Mouse (Mus musculus) frontal cortex, postnatal 36 days (tissue): ENCODE measurements around the gene Zc3h7b.
A peak's percentile ranks its signal among the peaks of the same experiment; 100 is the strongest.

Source experiments
- DNase-seq, 2 experiments: peaks; one replicate each; pipeline ENCODE4 v3.0.0; 2022; ENCODE audit warnings: low spot score in 2 of 2

The Zc3h7b gene

GRCm38 (mm10) chr15:81792444-81792843 lies 47.6 kb downstream of the Zc3h7b start:
- DNase-seq: no peak

GRCm38 (mm10) chr15:81796228-81796627 lies 51.4 kb downstream of the Zc3h7b start:
- no peak for DNase-seq

- DNase-seq: no peak
These were observed 53.0 kb downstream of the Zc3h7b start for GRCm38 (mm10) chr15:81797861-81798260.

- DNase-seq: no peak
These were observed 53.6 kb downstream of the Zc3h7b start for GRCm38 (mm10) chr15:81798421-81798820.

- no peak for DNase-seq
These were observed 55.5 kb downstream of the Zc3h7b start for GRCm38 (mm10) chr15:81800391-81800790.

- DNase-seq: peak; percentile 100
These were observed 57.4 kb downstream of the Zc3h7b start, which contains the start of gene Tef for GRCm38 (mm10) chr15:81802001-81802890. Gene Tef (plus strand): TSS chr15:81802421.

- DNase-seq: no peak
These were observed 58.1 kb downstream of the Zc3h7b start for GRCm38 (mm10) chr15:81802941-81803351.

GRCm38 (mm10) chr15:81803425-81803951 lies 58.6 kb downstream of the Zc3h7b start:
- DNase-seq: no peak

GRCm38 (mm10) chr15:81804172-81804571 lies 59.3 kb downstream of the Zc3h7b start:
- no peak for DNase-seq

GRCm38 (mm10) chr15:81804883-81805282 lies 60.0 kb downstream of the Zc3h7b start:
- no peak for DNase-seq

- no peak for DNase-seq
These were observed 60.8 kb downstream of the Zc3h7b start for GRCm38 (mm10) chr15:81805624-81806023.

GRCm38 (mm10) chr15:81806621-81807404 lies 62.0 kb downstream of the Zc3h7b start:
- no peak for DNase-seq

GRCm38 (mm10) chr15:81808799-81809198 lies 63.9 kb downstream of the Zc3h7b start:
- no peak for DNase-seq

- DNase-seq: no peak
These were observed 64.7 kb downstream of the Zc3h7b start for GRCm38 (mm10) chr15:81809550-81809949.

- DNase-seq: peak; percentile 67 to 78
These were observed 65.3 kb downstream of the Zc3h7b start for GRCm38 (mm10) chr15:81810150-81810549.

- peak; percentile 97 to 98 for DNase-seq
These were observed 66.1 kb downstream of the Zc3h7b start for GRCm38 (mm10) chr15:81810671-81811598.

- DNase-seq: no peak
These were observed 66.7 kb downstream of the Zc3h7b start for GRCm38 (mm10) chr15:81811599-81811996.

- no peak for DNase-seq
These were observed 67.4 kb downstream of the Zc3h7b start for GRCm38 (mm10) chr15:81812287-81812686.

GRCm38 (mm10) chr15:81812696-81813631 lies 68.1 kb downstream of the Zc3h7b start:
- no peak for DNase-seq
